Mouse (Mus musculus) heart, adult 11 months (tissue): Measurements from ENCODE around the gene Grhpr.
"Not testable (repeated sequence)": the region's sequence is repeated elsewhere in the genome, so short reads cannot be mapped to it uniquely, and the experiment has no call there.

ENCODE experiments used
- DNase-seq: peaks from one replicate; pipeline ENCODE4 v3.0.0; 2022

Gene Grhpr

GRCm38 (mm10) chr4:45018452-45018980 lies 37.3 kb downstream of the Grhpr start, which contains the start of gene Polr1e:
Polr1e (plus strand) TSS chr4:45018583.
- peak; percentile 100 for DNase-seq

GRCm38 (mm10) chr4:45019009-45019408 lies 37.8 kb downstream of the Grhpr start:
- peak; percentile 90 for DNase-seq

GRCm38 (mm10) chr4:45026459-45026858 lies 45.3 kb downstream of the Grhpr start:
- DNase-seq: peak; percentile 80

- peak; percentile 96 for DNase-seq
These were observed 51.4 kb downstream of the Grhpr start for GRCm38 (mm10) chr4:45032586-45032985.

- peak; percentile 89 for DNase-seq
These were observed 53.8 kb downstream of the Grhpr start for GRCm38 (mm10) chr4:45034693-45035628.

GRCm38 (mm10) chr4:45036048-45036447 lies 54.9 kb downstream of the Grhpr start:
- DNase-seq: no peak

- DNase-seq: peak; percentile 86
These were observed 55.4 kb downstream of the Grhpr start for GRCm38 (mm10) chr4:45036571-45036970.

- peak; percentile 96 for DNase-seq
These were observed 56.5 kb downstream of the Grhpr start for GRCm38 (mm10) chr4:45037455-45038410.

GRCm38 (mm10) chr4:45038879-45039278 lies 57.7 kb downstream of the Grhpr start:
- DNase-seq: peak; percentile 83

GRCm38 (mm10) chr4:45039546-45039945 lies 58.4 kb downstream of the Grhpr start:
- not testable (repeated sequence) for DNase-seq
